Mouse (Mus musculus) ES-E14 (cell line): ENCODE results near the gene Sox5. TPM values are rescaled to one million over a fixed set of nuclear protein-coding genes. Genes with fewer than 3 reads are reported as not detected.

Source experiments
- DNase-seq: peaks from one replicate; pipeline ENCODE4 v3.0.0-alpha.2; 2013; ENCODE audit warnings: low read depth, low spot score
- H3K27ac ChIP-seq: 2 replicates; pipeline ENCODE4 v1.5.1; 2012; ENCODE audit warnings: low read depth, mild to moderate bottlenecking, low read length, moderate library complexity, mixed read lengths; ENCODE audit not compliant: poor library complexity, insufficient read depth, severe bottlenecking
- H3K36me3 ChIP-seq: 2 replicates; pipeline ENCODE4 v1.6.1; 2012; ENCODE audit warnings: mild to moderate bottlenecking, low read length, moderate library complexity, mixed read lengths; ENCODE audit not compliant: control insufficient read depth, poor library complexity, insufficient read depth, severe bottlenecking
- H3K4me1 ChIP-seq, 2 experiments: fragments of 150-350 bp in 1 of 2; sonication (generic) in 1 of 2; 2 replicates each; pipeline ENCODE4 v1.6.1; 2012; ENCODE audit warnings: low read length in 2 of 2, mild to moderate bottlenecking in 1 of 2, mixed read lengths in 1 of 2; ENCODE audit not compliant: control insufficient read depth in 2 of 2, insufficient read depth in 2 of 2, poor library complexity in 1 of 2
- H3K4me3 ChIP-seq, 2 experiments: fragments of 150-350 bp in 1 of 2; sonication (generic) in 1 of 2; 2 replicates each; pipeline ENCODE4 v1.5.1; 2012; ENCODE audit warnings: low read length in 2 of 2, low read depth in 1 of 2, mild to moderate bottlenecking in 1 of 2, mixed read lengths in 1 of 2; ENCODE audit not compliant: insufficient read depth in 1 of 2, poor library complexity in 1 of 2, severe bottlenecking in 1 of 2
- H3K9ac ChIP-seq: 2 replicates; pipeline ENCODE4 v1.6.1; 2012; ENCODE audit warnings: low read depth, mild to moderate bottlenecking, low read length, mixed read lengths; ENCODE audit not compliant: poor library complexity, insufficient read depth, severe bottlenecking
- H3K9me3 ChIP-seq: fragments of 150-350 bp; sonication (generic); 2 replicates; pipeline ENCODE4 v1.6.1; 2012; ENCODE audit warnings: low read depth, mild to moderate bottlenecking, low read length; ENCODE audit not compliant: control insufficient read depth, insufficient read depth
- CHD2 ChIP-seq: IDR thresholded peaks from 2 replicates; pipeline ENCODE4 v1.6.1; 2014; ENCODE audit warnings: mild to moderate bottlenecking, low read depth, low read length, inconsistent platforms
- HCFC1 ChIP-seq: IDR thresholded peaks from 2 replicates; pipeline ENCODE4 v1.6.1; 2012; ENCODE audit warnings: low read length, inconsistent platforms, borderline replicate concordance; ENCODE audit not compliant: insufficient read depth
- MAFK ChIP-seq: IDR thresholded peaks from 2 replicates; pipeline ENCODE4 v1.6.1; 2014; ENCODE audit warnings: mild to moderate bottlenecking, low read depth, low read length, inconsistent platforms; ENCODE audit not compliant: insufficient read depth
- ZC3H11A ChIP-seq: IDR thresholded peaks from 2 replicates; pipeline ENCODE4 v1.6.1; 2012; ENCODE audit warnings: low read depth, mild to moderate bottlenecking, inconsistent platforms, low read length, borderline replicate concordance
- ZNF384 ChIP-seq: IDR thresholded peaks from 2 replicates; pipeline ENCODE4 v1.6.1; 2012; ENCODE audit warnings: low read depth, low read length, inconsistent platforms
- in situ Hi-C, 2 experiments: fragments of 600-800 bp; cut with MboI; formaldehyde crosslinking; loops; one replicate each; pipeline ENCODE4 v1.15.1; 2025; ENCODE audit warnings: low sequenced_read_pairs in 2 of 2, inconsistent platforms in 1 of 2; ENCODE audit not compliant: unreplicated experiment in 2 of 2
- total RNA-seq: library from RNA; depleted of rRNA; stranded (reverse); fragments of 300-350 nt; gene quantifications from 2 replicates; pipeline ENCODE4 v1.2.3, GENCODE M21; 2012

The Sox5 gene
- total RNA-seq, 1 experiment = 0.36 TPM

DNA sequence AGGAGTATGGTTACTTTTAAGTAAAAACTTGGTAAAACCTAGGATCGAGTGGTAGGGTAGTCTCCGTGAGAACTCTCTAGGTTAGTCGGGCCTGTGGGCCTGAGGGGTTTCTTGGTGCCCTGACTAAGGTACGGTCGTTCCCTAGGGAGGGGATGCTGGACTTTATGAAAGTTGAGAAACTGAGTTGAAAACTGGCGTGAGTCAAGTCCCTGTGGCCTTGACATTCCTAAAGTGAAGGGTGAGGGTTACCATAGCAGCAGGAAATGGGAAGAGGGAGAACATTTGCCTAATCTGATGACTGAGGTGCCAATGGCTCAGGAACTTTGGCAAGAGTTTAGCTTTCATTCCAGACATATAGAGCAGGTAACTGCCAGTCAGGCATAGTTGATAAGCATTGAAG is 956.7 kb downstream of the Sox5 start:
- H3K36me3 ChIP-seq = no peaks in the 10 kb centered on the region
- no peak overlapping the region for H3K9ac ChIP-seq
- DNase-seq = no peak
- H3K9me3 ChIP-seq = no peaks in the 10 kb centered on the region
- no peak overlapping the region for H3K27ac ChIP-seq
- H3K4me1 ChIP-seq = no peaks in the 10 kb centered on the region
- H3K4me3 ChIP-seq = no peak overlapping the region
- in situ Hi-C loops = no loop called here
- no peak for TF ChIP-seq CHD2
- TF ChIP-seq MAFK = no peak
- TF ChIP-seq HCFC1 = no peak
- TF ChIP-seq ZC3H11A = no peak
- TF ChIP-seq ZNF384 = no peak

DNA sequence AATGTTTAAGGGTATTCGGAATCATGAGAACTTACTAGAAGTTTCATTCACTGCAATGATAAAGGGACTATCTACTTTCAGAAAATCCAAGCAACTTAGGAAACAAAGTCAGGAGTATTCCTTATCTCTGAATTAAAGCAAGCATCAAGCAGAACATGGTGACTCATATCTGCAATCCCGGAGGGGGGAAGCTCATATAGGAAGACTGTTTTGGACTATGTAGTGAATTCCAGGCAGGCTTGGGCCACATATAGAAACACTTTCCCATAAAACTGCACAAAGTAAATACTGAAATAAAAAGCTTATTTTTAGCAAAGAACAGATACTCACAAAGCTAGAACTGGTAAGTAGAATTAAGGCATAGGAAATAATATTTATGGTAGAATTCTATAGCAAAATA is 993.3 kb downstream of the Sox5 start:
- no peak for DNase-seq
- H3K9me3 ChIP-seq = no peaks in the 10 kb centered on the region
- no peak overlapping the region for H3K4me3 ChIP-seq
- no peaks in the 10 kb centered on the region for H3K36me3 ChIP-seq
- H3K27ac ChIP-seq = no peak overlapping the region
- H3K4me1 ChIP-seq = no peaks in the 10 kb centered on the region
- TF ChIP-seq ZNF384 (no peak), CHD2 (no peak)
- in situ Hi-C loops = no loop called here
- H3K9ac ChIP-seq = no peak overlapping the region

DNA sequence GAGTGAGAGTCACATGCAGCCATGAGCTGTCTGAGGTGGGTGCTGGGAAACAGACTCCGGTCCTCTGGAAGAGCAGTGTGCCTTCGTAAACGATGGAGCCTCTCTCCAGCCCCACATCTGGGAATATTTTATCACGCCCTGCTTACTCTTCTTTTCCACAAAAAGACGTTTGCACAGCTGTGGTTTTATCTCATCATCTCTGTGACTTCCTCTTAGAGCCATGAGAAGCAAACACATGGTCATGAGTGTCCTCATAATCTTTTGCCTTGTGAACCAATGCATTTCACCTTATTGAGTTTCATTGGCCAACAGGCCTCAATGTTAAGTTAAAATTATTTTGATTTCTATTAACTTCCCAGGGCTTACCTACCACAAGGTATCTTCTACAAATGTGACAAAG is 994.4 kb downstream of the Sox5 start:
- TF ChIP-seq HCFC1 (no peak), MAFK (no peak)
- no peaks in the 10 kb centered on the region for H3K9me3 ChIP-seq
- no peaks in the 10 kb centered on the region for H3K4me1 ChIP-seq
- no peak overlapping the region for H3K27ac ChIP-seq
- H3K36me3 ChIP-seq = no peaks in the 10 kb centered on the region
- no peak for DNase-seq
- in situ Hi-C loops = no loop called here
- no peak overlapping the region for H3K9ac ChIP-seq
- H3K4me3 ChIP-seq = no peak overlapping the region

DNA sequence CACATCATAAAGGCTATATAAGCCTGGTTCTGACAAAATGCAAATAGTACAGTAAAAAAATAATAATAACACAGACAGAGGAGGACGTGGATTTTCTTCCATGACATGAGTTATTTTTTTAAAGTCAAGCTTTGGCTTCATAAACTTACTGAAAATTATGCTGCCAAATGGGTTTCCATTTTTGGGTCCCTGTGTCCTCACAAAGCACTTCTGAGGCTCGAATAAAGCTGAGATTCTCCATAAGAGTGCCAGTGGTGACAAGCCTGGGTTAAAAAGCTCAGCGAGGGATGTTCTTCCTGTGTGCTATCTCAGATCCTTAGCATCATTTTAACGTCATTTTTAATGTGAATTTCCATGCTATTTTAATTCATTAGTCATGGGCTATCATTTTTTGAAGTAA is 996.1 kb downstream of the Sox5 start:
- Histone ChIP-seq H3K9me3 (no peaks in the 10 kb centered on the region), H3K9ac (no peak overlapping the region), H3K36me3 (no peaks in the 10 kb centered on the region), H3K4me3 (no peak overlapping the region), H3K27ac (no peak overlapping the region), H3K4me1 (no peaks in the 10 kb centered on the region)
- no peak for DNase-seq
- TF ChIP-seq MAFK (no peak), HCFC1 (no peak), CHD2 (no peak), ZC3H11A (no peak), ZNF384 (no peak)
- in situ Hi-C loops = no loop called here
